In the genomic region with DNA sequence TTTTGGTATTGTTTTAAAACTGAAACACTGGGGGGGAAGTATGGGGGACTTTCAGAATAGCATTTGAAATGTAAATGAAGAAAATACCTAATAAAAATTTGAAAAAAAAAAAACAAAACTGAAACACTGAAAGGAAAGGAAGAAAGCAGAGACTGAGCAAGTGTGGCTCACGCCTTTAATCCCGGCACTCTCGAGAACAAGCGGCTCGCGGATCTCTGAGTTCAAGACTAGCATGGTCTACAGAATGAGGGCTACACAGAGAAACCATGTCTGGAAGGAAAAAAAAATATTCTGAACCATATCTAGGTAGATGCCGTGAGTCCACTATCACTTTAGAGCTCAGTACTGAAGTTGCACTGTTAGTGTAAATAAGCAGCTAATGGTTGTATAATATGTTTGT, we compare ENCODE assay signal across 27 mouse cellular contexts. TPM values are rescaled to one million over a fixed set of nuclear protein-coding genes. Genes with fewer than 3 reads are reported as not detected.
A peak's percentile ranks its signal among the peaks of the same experiment; 100 is the strongest.
DNase-seq lines count a peak whose midpoint lies in the region; ATAC-seq and TF ChIP-seq lines count a peak whose summit lies in the region.
"Had no signal": no experiment of that assay in that cellular context is flagged by ENCODE, and none has a peak within 500 bp of the region (broad histone marks: within the 10 kb centered on the region; RNA-seq: fewer than 3 reads in every experiment).

No protein-coding gene starts in this region.

- peaks cover 36% of the 10 kb centered on the region for H3K36me3 ChIP-seq in forebrain, embryonic 13.5 days (ENCODE audit: poor library complexity, severe bottlenecking)
- H3K36me3 ChIP-seq in forebrain, embryonic 10.5 days (replicated peaks) = peaks cover 71% of the 10 kb centered on the region
- H3K36me3 ChIP-seq in kidney, embryonic 15.5 days = peaks cover 44% of the 10 kb centered on the region
- peaks cover 56% of the 10 kb centered on the region for H3K36me3 ChIP-seq in E14TG2a.4 (ENCODE audit: insufficient read depth, low read length)
- peaks cover 39% of the 10 kb centered on the region for H3K36me3 ChIP-seq in liver, embryonic 13.5 days

- no peak for DNase-seq in forebrain, embryonic 10.5 days (ENCODE audit: extremely low spot score, low spot score)
- no peak for DNase-seq in kidney, adult 18-20 months
- DNase-seq in liver, embryonic 13.5 days = no peak
- DNase-seq in spleen, postnatal 36 days (ENCODE audit: low spot score in 2 of 2) = no peak
- DNase-seq: adrenal gland, postnatal 14 days; cerebellum, adult 18-20 months; cerebellum, postnatal 25 days; gastrocnemius, adult 2 months; kidney, adult 9 months; kidney, postnatal 36 days; layer of hippocampus, adult 9-11 months; left cerebral cortex, postnatal 4 days; right cerebral cortex, adult 18-20 months; thymus, postnatal 36 days had no signal

- no peak for ATAC-seq in forebrain, embryonic 13.5 days
- no peak for ATAC-seq in kidney, embryonic 15.5 days (replicated peaks; ENCODE audit: low FRiP score)
- no peak for ATAC-seq in liver, embryonic 13.5 days (ENCODE audit: low read depth)
- no peak for ATAC-seq in cerebellum, adult (ENCODE audit: insufficient number of reproducible peaks, low FRiP score, low TSS enrichment)
- ATAC-seq: activated CD4-positive, CD25-positive, alpha-beta regulatory T cell, adult 4 months; midbrain, embryonic 13.5 days; Patski had no signal

- H3K9ac ChIP-seq in forebrain, embryonic 13.5 days = no peak overlapping the region; the same call in 1 of the 2 replicates
- H3K9ac ChIP-seq in kidney, embryonic 15.5 days = no peak overlapping the region
- peak overlapping the region; percentile 82 for H3K9ac ChIP-seq in liver, embryonic 13.5 days
- H3K9ac ChIP-seq: embryonic facial prominence, embryonic 15.5 days; hindbrain, embryonic 13.5 days; lung, embryonic 15.5 days; midbrain, embryonic 13.5 days; neural tube, embryonic 13.5 days had no signal

- 91% methylated on average over 7 of the region's 7 CpGs for WGBS in forebrain, embryonic 13.5 days
- 99% methylated on average over 7 of the region's 7 CpGs for WGBS in forebrain, embryonic 10.5 days
- 92% methylated on average over 7 of the region's 7 CpGs for WGBS in kidney, embryonic 15.5 days
- WGBS in liver, embryonic 13.5 days (ENCODE audit: insufficient replicate concordance) = 72% methylated on average over 7 of the region's 7 CpGs

- TF ChIP-seq CTCF in E14TG2a.4 (conservative IDR thresholded peaks at IDR 0.05; ENCODE audit: low read length) = no peak

- no peak overlapping the region for H3K27ac ChIP-seq in forebrain, embryonic 13.5 days
- no peak overlapping the region for H3K27ac ChIP-seq in forebrain, embryonic 10.5 days
- H3K27ac ChIP-seq in kidney, embryonic 15.5 days = no peak overlapping the region
- peak overlapping the region; percentile 29; the same call in 1 of the 2 replicates for H3K27ac ChIP-seq in liver, embryonic 13.5 days
- H3K27ac ChIP-seq: embryonic facial prominence, embryonic 15.5 days; gastrocnemius, adult 2 months; hindbrain, embryonic 13.5 days; left cerebral cortex, adult 2 months; lung, embryonic 15.5 days; macrophage; midbrain, embryonic 13.5 days; neural tube, embryonic 13.5 days had no signal

- H3K4me1 ChIP-seq in forebrain, embryonic 13.5 days = peaks cover 31% of the 10 kb centered on the region
- peaks cover 20% of the 10 kb centered on the region for H3K4me1 ChIP-seq in forebrain, embryonic 10.5 days
- peaks cover 17% of the 10 kb centered on the region for H3K4me1 ChIP-seq in kidney, embryonic 15.5 days
- peaks cover 63% of the 10 kb centered on the region for H3K4me1 ChIP-seq in E14TG2a.4 (replicated peaks; ENCODE audit: low read depth, low read length)
- H3K4me1 ChIP-seq in liver, embryonic 13.5 days (replicated peaks) = peaks cover 43% of the 10 kb centered on the region

- H3K9me3 ChIP-seq in forebrain, embryonic 13.5 days (replicated peaks) = no peaks in the 10 kb centered on the region
- H3K9me3 ChIP-seq in forebrain, embryonic 10.5 days = peaks cover 13% of the 10 kb centered on the region; the same call in 1 of the 2 replicates
- no peaks in the 10 kb centered on the region for H3K9me3 ChIP-seq in kidney, embryonic 15.5 days (replicated peaks)
- no peaks in the 10 kb centered on the region for H3K9me3 ChIP-seq in E14TG2a.4 (ENCODE audit: low read length)
- no peaks in the 10 kb centered on the region for H3K9me3 ChIP-seq in liver, embryonic 13.5 days (replicated peaks)
- H3K9me3 ChIP-seq: embryonic facial prominence, embryonic 15.5 days; hindbrain, embryonic 13.5 days; lung, embryonic 15.5 days; midbrain, embryonic 13.5 days; neural tube, embryonic 13.5 days had no signal

- H3K4me3 ChIP-seq in forebrain, embryonic 13.5 days = 0 out of 2 replicates have a peak overlapping the region, but pooled peaks have one; percentile 1
- no peak overlapping the region for H3K4me3 ChIP-seq in forebrain, embryonic 10.5 days
- H3K4me3 ChIP-seq in kidney, embryonic 15.5 days (replicated peaks) = 0 out of 2 replicates have a peak overlapping the region, but pooled peaks have one; percentile 4
- peak overlapping the region; percentile 18 for H3K4me3 ChIP-seq in E14TG2a.4 (replicated peaks; ENCODE audit: low read length)
- H3K4me3 ChIP-seq in liver, embryonic 13.5 days (replicated peaks) = peak overlapping the region; percentile 80
- H3K4me3 ChIP-seq: embryonic facial prominence, embryonic 15.5 days; gastrocnemius, adult 2 months; hindbrain, embryonic 13.5 days; left cerebral cortex, adult 2 months; neural tube, embryonic 13.5 days had no signal

- H3K4me2 ChIP-seq in forebrain, embryonic 13.5 days = peak overlapping the region; percentile 96
- peak overlapping the region; percentile 7; the same call in 1 of the 2 replicates for H3K4me2 ChIP-seq in kidney, embryonic 15.5 days
- H3K4me2 ChIP-seq in liver, embryonic 13.5 days = peak overlapping the region; percentile 80

- no peaks in the 10 kb centered on the region for H3K27me3 ChIP-seq in forebrain, embryonic 13.5 days
- no peaks in the 10 kb centered on the region for H3K27me3 ChIP-seq in forebrain, embryonic 10.5 days (ENCODE audit: poor library complexity, severe bottlenecking)
- H3K27me3 ChIP-seq in kidney, embryonic 15.5 days = no peaks in the 10 kb centered on the region
- H3K27me3 ChIP-seq in E14TG2a.4 (ENCODE audit: insufficient read depth, low read length) = no peaks in the 10 kb centered on the region
- no peaks in the 10 kb centered on the region for H3K27me3 ChIP-seq in liver, embryonic 13.5 days
- H3K27me3 ChIP-seq: embryonic facial prominence, embryonic 15.5 days; hindbrain, embryonic 13.5 days; lung, embryonic 15.5 days; midbrain, embryonic 13.5 days; neural tube, embryonic 13.5 days; Patski had no signal

RNA-seq across cellular contexts. Expression of a gene that starts 2.3 kb away (rescaled TPM):
- polyA plus RNA-seq in forebrain, embryonic 13.5 days (2015; fragmentation: Nextera tagmentation; extraction: Ambion mirVana) = 161 and 174 TPM in 2 replicates
- polyA plus RNA-seq in forebrain, embryonic 10.5 days (2016; fragmentation: Nextera tagmentation; extraction: Ambion mirVana) = 212 and 221 TPM in 2 replicates
- 124 and 125 TPM in 2 replicates for polyA plus RNA-seq in kidney, embryonic 15.5 days (2015; fragmentation: Nextera tagmentation; extraction: Ambion mirVana)
- 61.1 and 76.6 TPM in 2 replicates for polyA plus RNA-seq in liver, embryonic 13.5 days (2015; fragmentation: Nextera tagmentation; extraction: Ambion mirVana)

RNA-seq across cellular contexts. Expression of a gene that starts 2.9 kb away (rescaled TPM):
- 1,312 and 1,385 TPM in 2 replicates for polyA plus RNA-seq in forebrain, embryonic 13.5 days (2015; fragmentation: Nextera tagmentation; extraction: Ambion mirVana)
- polyA plus RNA-seq in forebrain, embryonic 10.5 days (2016; fragmentation: Nextera tagmentation; extraction: Ambion mirVana) = 1,920 and 1,979 TPM in 2 replicates
- polyA plus RNA-seq in kidney, embryonic 15.5 days (2015; fragmentation: Nextera tagmentation; extraction: Ambion mirVana) = 1,025 and 1,038 TPM in 2 replicates
- 436 and 495 TPM in 2 replicates for polyA plus RNA-seq in liver, embryonic 13.5 days (2015; fragmentation: Nextera tagmentation; extraction: Ambion mirVana)

RNA-seq across cellular contexts. Expression of a gene that starts 20.9 kb away (rescaled TPM):
- 0.57 and 1.6 TPM in 2 replicates for polyA plus RNA-seq in forebrain, embryonic 13.5 days (2015; fragmentation: Nextera tagmentation; extraction: Ambion mirVana)
- 5.5 and 8.3 TPM in 2 replicates for polyA plus RNA-seq in forebrain, embryonic 10.5 days (2016; fragmentation: Nextera tagmentation; extraction: Ambion mirVana)
- 5.1 and 6.2 TPM in 2 replicates for polyA plus RNA-seq in kidney, embryonic 15.5 days (2015; fragmentation: Nextera tagmentation; extraction: Ambion mirVana)
- polyA plus RNA-seq in liver, embryonic 13.5 days (2015; fragmentation: Nextera tagmentation; extraction: Ambion mirVana) = 171 and 185 TPM in 2 replicates
- polyA plus RNA-seq: Patski had no signal

RNA-seq across cellular contexts. Expression of a gene that starts 35.2 kb away (rescaled TPM):
- 219 and 232 TPM in 2 replicates for polyA plus RNA-seq in forebrain, embryonic 13.5 days (2015; fragmentation: Nextera tagmentation; extraction: Ambion mirVana)
- polyA plus RNA-seq in forebrain, embryonic 10.5 days (2016; fragmentation: Nextera tagmentation; extraction: Ambion mirVana) = 279 and 280 TPM in 2 replicates
- 298 and 300 TPM in 2 replicates for polyA plus RNA-seq in kidney, embryonic 15.5 days (2015; fragmentation: Nextera tagmentation; extraction: Ambion mirVana)
- polyA plus RNA-seq in liver, embryonic 13.5 days (2015; fragmentation: Nextera tagmentation; extraction: Ambion mirVana) = 213 and 240 TPM in 2 replicates

Comparison
In these comparisons a context has a peak if more than half of its experiments do, and no peak if none do; other contexts are left out.
1. H3K4me2 ChIP-seq: peak in every context shown above with its lines; median percentile 96 in forebrain, embryonic 13.5 days; 80 in liver, embryonic 13.5 days; 7 in kidney, embryonic 15.5 days.
2. RNA of a gene that starts 20.9 kb away (polyA plus RNA-seq): 171 to 185 TPM in liver, embryonic 13.5 days; 5.5 to 8.3 TPM in forebrain, embryonic 10.5 days, 5.1 to 6.2 TPM in kidney, embryonic 15.5 days and 0.57 to 1.6 TPM in forebrain, embryonic 13.5 days; every median in the first group is over 10 times any median in the second.